Mouse (Mus musculus): Measurements from ENCODE around the gene Zbtb49. TPM values are rescaled to one million over a fixed set of nuclear protein-coding genes. Genes with fewer than 3 reads are reported as not detected.

Gene Zbtb49
- total RNA-seq, 4 experiments from 2014 or later, result 2.4 to 3.8 (median 3.3) TPM

Other genes starting within 250 kb of the Zbtb49 start
- 10 to 100 TPM; 10.6 to 13.3 (median 12.6) TPM for gene Stx18, start 181.7 kb downstream of the Zbtb49 start, total RNA-seq (2022)
- gene Nsg1, start 60.5 kb downstream of the Zbtb49 start, total RNA-seq (2022), result 1 to 10 TPM in 3 of 4 experiments, under 1 TPM in 1; 0.63 to 1.8 (median 1.4) TPM
- 10 to 100 TPM; 17.2 to 25.7 (median 19.4) TPM for gene Lyar, start within 50 bp of the Zbtb49 start, total RNA-seq (2022)
- gene Tmem128, start 39.7 kb upstream of the Zbtb49 start, total RNA-seq (2022), result 1 to 10 TPM; 6.7 to 8.2 (median 7.1) TPM
- under 1 TPM; 0.19 to 0.38 (median 0.29) TPM for gene Otop1, start 55.5 kb upstream of the Zbtb49 start, total RNA-seq (2022)
- gene Drd5, start 98.9 kb upstream of the Zbtb49 start, total RNA-seq (2022), result not detected

Data from gastrocnemius, adult 8-10 months (tissue).